Mouse (Mus musculus) left cerebral cortex, adult 2 months (tissue): ENCODE results near the gene Il20rb. TPM values are rescaled to one million over a fixed set of nuclear protein-coding genes. Genes with fewer than 3 reads are reported as not detected.

ENCODE experiments used
- DNase-seq, 2 experiments: peaks; one replicate each; pipeline ENCODE4 v3.0.0; 2021 to 2022; ENCODE audit warnings: low spot score in 2 of 2, mixed read lengths in 1 of 2; ENCODE audit errors: extremely low spot score in 1 of 2
- H3K27ac ChIP-seq: fragments of 200-600 bp; 2 replicates; pipeline ENCODE4 v1.8.1; 2022
- H3K4me3 ChIP-seq: fragments of 200-600 bp; 2 replicates; pipeline ENCODE4 v1.8.1; 2022
- CTCF ChIP-seq: fragments of 200-600 bp; IDR thresholded peaks from 2 replicates; pipeline ENCODE4 v1.8.1; 2022; ENCODE audit warnings: antibody characterized with exemption, mild to moderate bottlenecking, moderate library complexity
- intact Hi-C: fragments of 180-260 bp; cut with DNase I; formaldehyde crosslinking; loops from one replicate; pipeline ENCODE4 v1.15.1; 2025
- total RNA-seq, 2 experiments: library from RNA; stranded (reverse); gene quantifications; 2 replicates each; pipeline ENCODE4 v1.2.3; 2021

Gene Il20rb
- total RNA-seq, 2 experiments from 2014 or later: 0.23 to 0.38 TPM

GRCm38 (mm10) chr9:100493611-100494261, 7.1 kb upstream of the Il20rb start:
- intact Hi-C loops: no loop called here

GRCm38 (mm10) chr9:100491424-100491823, 4.8 kb upstream of the Il20rb start:
- H3K4me3 ChIP-seq: no peak overlapping the region
- TF ChIP-seq CTCF: no peak
- intact Hi-C loops: no loop called here
- no peak for DNase-seq
- H3K27ac ChIP-seq: no peak overlapping the region

More at GRCm38 (mm10) chr9:100493611-100494261, 7.1 kb upstream of the Il20rb start:
- no peak overlapping the region for H3K27ac ChIP-seq
- no peak for DNase-seq
- H3K4me3 ChIP-seq: no peak overlapping the region
- peak; percentile 44 for TF ChIP-seq CTCF

- intact Hi-C loops: no loop called here
- DNase-seq: no peak
- TF ChIP-seq CTCF: no peak
- Histone ChIP-seq H3K27ac (no peak overlapping the region), H3K4me3 (no peak overlapping the region)
Measured at GRCm38 (mm10) chr9:100488969-100489368, 2.4 kb upstream of the Il20rb start.

- intact Hi-C loops: no loop called here
- DNase-seq: no peak
- Histone ChIP-seq H3K4me3 (no peak overlapping the region), H3K27ac (no peak overlapping the region)
- no peak for TF ChIP-seq CTCF
Measured at GRCm38 (mm10) chr9:100488056-100488713, 1.6 kb upstream of the Il20rb start.

GRCm38 (mm10) chr9:100483318-100483717, 3.3 kb downstream of the Il20rb start:
- Histone ChIP-seq H3K27ac (no peak overlapping the region), H3K4me3 (no peak overlapping the region)
- no peak for DNase-seq
- no peak for TF ChIP-seq CTCF
- intact Hi-C loops: no loop called here

GRCm38 (mm10) chr9:100481626-100482025, 5.0 kb downstream of the Il20rb start:
- intact Hi-C loops: no loop called here
- no peak for TF ChIP-seq CTCF
- H3K27ac ChIP-seq: no peak overlapping the region

GRCm38 (mm10) chr9:100474056-100474455, 12.5 kb downstream of the Il20rb start:
- no peak for TF ChIP-seq CTCF
- Histone ChIP-seq H3K27ac (no peak overlapping the region), H3K4me3 (no peak overlapping the region)
- intact Hi-C loops: no loop called here
- no peak for DNase-seq

More at GRCm38 (mm10) chr9:100481626-100482025, 5.0 kb downstream of the Il20rb start:
- no peak overlapping the region for H3K4me3 ChIP-seq
- no peak for DNase-seq

GRCm38 (mm10) chr9:100473361-100473760, 13.2 kb downstream of the Il20rb start:
- Histone ChIP-seq H3K27ac (no peak overlapping the region), H3K4me3 (no peak overlapping the region)
- intact Hi-C loops: no loop called here
- no peak for TF ChIP-seq CTCF
- DNase-seq: no peak

- no peak for TF ChIP-seq CTCF
- intact Hi-C loops: no loop called here
- H3K27ac ChIP-seq: no peak overlapping the region
- H3K4me3 ChIP-seq: no peak overlapping the region
- DNase-seq: no peak
Measured at GRCm38 (mm10) chr9:100472931-100473330, 13.7 kb downstream of the Il20rb start.

GRCm38 (mm10) chr9:100471605-100471953, 15.0 kb downstream of the Il20rb start:
- Histone ChIP-seq H3K4me3 (no peak overlapping the region), H3K27ac (no peak overlapping the region)
- intact Hi-C loops: no loop called here
- DNase-seq: no peak
- TF ChIP-seq CTCF: no peak

GRCm38 (mm10) chr9:100470936-100471604, 15.5 kb downstream of the Il20rb start:
- Histone ChIP-seq H3K4me3 (no peak overlapping the region), H3K27ac (no peak overlapping the region)
- no peak for TF ChIP-seq CTCF
- intact Hi-C loops: no loop called here
- no peak for DNase-seq

GRCm38 (mm10) chr9:100470228-100470627, 16.4 kb downstream of the Il20rb start:
- Histone ChIP-seq H3K4me3 (no peak overlapping the region), H3K27ac (no peak overlapping the region)

More at GRCm38 (mm10) chr9:100470228-100470627, 16.4 kb downstream of the Il20rb start:
- intact Hi-C loops: no loop called here
- TF ChIP-seq CTCF: no peak
- no peak for DNase-seq
